Mouse (Mus musculus) thymus, postnatal 4 days (tissue): ENCODE results near the gene Cuzd1.

Source experiments
- DNase-seq: peaks from one replicate; pipeline ENCODE4 v3.0.0; 2021

The Cuzd1 gene

GRCm38 (mm10) chr7:131322192-131322591 lies at the start of gene Cuzd1:
Gene Cuzd1, minus strand, starts transcription at chr7:131322292.
- no peak for DNase-seq

- DNase-seq: no peak
Measured at GRCm38 (mm10) chr7:131371470-131371860, 49.4 kb upstream of the Cuzd1 start.

- DNase-seq: peak; percentile 89
Measured at GRCm38 (mm10) chr7:131370648-131371469, 48.8 kb upstream of the Cuzd1 start, which contains the start of gene Pstk. Gene Pstk, plus strand, starts transcription at chr7:131371141.

GRCm38 (mm10) chr7:131364131-131364530 lies 42.0 kb upstream of the Cuzd1 start:
- DNase-seq: no peak

- peak; percentile 89 for DNase-seq
Measured at GRCm38 (mm10) chr7:131362615-131363300, 40.7 kb upstream of the Cuzd1 start, which contains the start of gene 2310057M21Rik. Gene 2310057M21Rik, minus strand, starts transcription at chr7:131362759.

GRCm38 (mm10) chr7:131362269-131362614 lies 40.1 kb upstream of the Cuzd1 start:
- DNase-seq: no peak

GRCm38 (mm10) chr7:131356105-131356504 lies 34.0 kb upstream of the Cuzd1 start:
- DNase-seq: no peak

- no peak for DNase-seq
Measured at GRCm38 (mm10) chr7:131345856-131346541, 23.9 kb upstream of the Cuzd1 start.

- no peak for DNase-seq
Measured at GRCm38 (mm10) chr7:131337502-131338068, 15.5 kb upstream of the Cuzd1 start.

GRCm38 (mm10) chr7:131333564-131333963 lies 11.5 kb upstream of the Cuzd1 start, which contains the start of gene Fam24a:
Gene Fam24a, plus strand, starts transcription at chr7:131333864.
- DNase-seq: no peak

- DNase-seq: no peak
Measured at GRCm38 (mm10) chr7:131331688-131332087, 9.6 kb upstream of the Cuzd1 start.

- no peak for DNase-seq
Measured at GRCm38 (mm10) chr7:131329416-131329815, 7.3 kb upstream of the Cuzd1 start, which contains the start of gene Fam24b. Gene Fam24b, minus strand, starts transcription at chr7:131329516.

GRCm38 (mm10) chr7:131327054-131327453 lies 5.0 kb upstream of the Cuzd1 start:
- DNase-seq: no peak

- no peak for DNase-seq
Measured at GRCm38 (mm10) chr7:131318340-131318739, 3.8 kb downstream of the Cuzd1 start.

- no peak for DNase-seq
Measured at GRCm38 (mm10) chr7:131317587-131317986, 4.5 kb downstream of the Cuzd1 start.

- DNase-seq: no peak
Measured at GRCm38 (mm10) chr7:131314493-131314892, 7.6 kb downstream of the Cuzd1 start.

GRCm38 (mm10) chr7:131306733-131307132 lies 15.4 kb downstream of the Cuzd1 start:
- DNase-seq: no peak

- DNase-seq: no peak
Measured at GRCm38 (mm10) chr7:131303340-131303739, 18.8 kb downstream of the Cuzd1 start.

GRCm38 (mm10) chr7:131297151-131297550 lies 24.9 kb downstream of the Cuzd1 start:
- DNase-seq: no peak

GRCm38 (mm10) chr7:131265851-131266250 lies 56.2 kb downstream of the Cuzd1 start:
- no peak for DNase-seq

- no peak for DNase-seq
Measured at GRCm38 (mm10) chr7:131264251-131264650, 57.8 kb downstream of the Cuzd1 start.

- DNase-seq: no peak
Measured at GRCm38 (mm10) chr7:131260946-131261345, 61.1 kb downstream of the Cuzd1 start.
